Mouse (Mus musculus): ENCODE measurements around the gene Hoxb1. TPM values are rescaled to one million over a fixed set of nuclear protein-coding genes. Genes with fewer than 3 reads are reported as not detected.

Hoxb1 gene
- polyA plus RNA-seq, 1 experiment from 2014 or later, result 0.13 TPM

- Histone ChIP-seq H3K4me2 (ENCODE audit: low read depth, low read length) (no peak overlapping the region), H3K36me3 (ENCODE audit: control insufficient read depth, insufficient read depth, low read length) (no peaks in the 10 kb centered on the region), H3K9me3 (ENCODE audit: control insufficient read depth, low read length) (no peaks in the 10 kb centered on the region), H3K27ac (replicated peaks; ENCODE audit: low read depth, low read length) (no peak overlapping the region), H3K4me3 (ENCODE audit: low read depth, low read length) (no peak overlapping the region), H3K27me3 (replicated peaks; ENCODE audit: control insufficient read depth, insufficient read depth, low read length) (peaks cover 99% of the 10 kb centered on the region), H3K9ac (ENCODE audit: low read depth, low read length) (no peak overlapping the region), H3K4me1 (ENCODE audit: control insufficient read depth, insufficient read depth, low read length) (no peaks in the 10 kb centered on the region)
- DNase-seq (ENCODE audit: low spot score), result no peak
- ATAC-seq (ENCODE audit: low read depth), result no peak
- WGBS, result 20% methylated on average over 7 of the region's 7 CpGs
These were observed 26.3 kb upstream of the Hoxb1 start for GRCm38 (mm10) chr11:96338957-96339855.

- WGBS, result 3% methylated on average over 25 of the region's 36 CpGs
- DNase-seq (ENCODE audit: low spot score) (no peak), ATAC-seq (ENCODE audit: low read depth) (0 out of 2 replicates have a peak, but pooled peaks have one; percentile 13)
- peak overlapping the region; percentile 22; the same call in 1 of the 2 replicates for H3K4me3 ChIP-seq (ENCODE audit: low read depth, low read length)
- no peaks in the 10 kb centered on the region for H3K9me3 ChIP-seq (ENCODE audit: control insufficient read depth, low read length)
- no peaks in the 10 kb centered on the region for H3K36me3 ChIP-seq (ENCODE audit: control insufficient read depth, insufficient read depth, low read length)
- H3K27ac ChIP-seq (replicated peaks; ENCODE audit: low read depth, low read length), result no peak overlapping the region; the same call in 1 of the 2 replicates
- peak overlapping the region; percentile 34; the same call in 1 of the 2 replicates for H3K9ac ChIP-seq (ENCODE audit: low read depth, low read length)
- peak overlapping the region; percentile 43; the same call in 1 of the 2 replicates for H3K4me2 ChIP-seq (ENCODE audit: low read depth, low read length)
- peaks cover 99% of the 10 kb centered on the region for H3K27me3 ChIP-seq (replicated peaks; ENCODE audit: control insufficient read depth, insufficient read depth, low read length)
- H3K4me1 ChIP-seq (ENCODE audit: control insufficient read depth, insufficient read depth, low read length), result no peaks in the 10 kb centered on the region
These were observed 24.7 kb upstream of the Hoxb1 start for GRCm38 (mm10) chr11:96340698-96341365.

GRCm38 (mm10) chr11:96341701-96342575 is 23.6 kb upstream of the Hoxb1 start:
- Histone ChIP-seq H3K27me3 (replicated peaks; ENCODE audit: control insufficient read depth, insufficient read depth, low read length) (peaks cover 99% of the 10 kb centered on the region), H3K4me1 (ENCODE audit: control insufficient read depth, insufficient read depth, low read length) (no peaks in the 10 kb centered on the region), H3K9me3 (ENCODE audit: control insufficient read depth, low read length) (no peaks in the 10 kb centered on the region), H3K9ac (ENCODE audit: low read depth, low read length) (peak overlapping the region; percentile 17; the same call in 1 of the 2 replicates), H3K4me2 (ENCODE audit: low read depth, low read length) (peak overlapping the region; percentile 43), H3K27ac (replicated peaks; ENCODE audit: low read depth, low read length) (no peak overlapping the region; the same call in 1 of the 2 replicates), H3K36me3 (ENCODE audit: control insufficient read depth, insufficient read depth, low read length) (no peaks in the 10 kb centered on the region), H3K4me3 (ENCODE audit: low read depth, low read length) (peak overlapping the region; percentile 16)
- ATAC-seq (ENCODE audit: low read depth) (no peak), DNase-seq (ENCODE audit: low spot score) (no peak)
- WGBS, result 2% methylated on average over 40 of the region's 40 CpGs

- H3K27ac ChIP-seq (replicated peaks; ENCODE audit: low read depth, low read length), result no peak overlapping the region; the same call in 1 of the 2 replicates
- no peak for DNase-seq (ENCODE audit: low spot score)
- peaks cover 97% of the 10 kb centered on the region for H3K27me3 ChIP-seq (replicated peaks; ENCODE audit: control insufficient read depth, insufficient read depth, low read length)
- peak overlapping the region; percentile 16; the same call in 1 of the 2 replicates for H3K4me3 ChIP-seq (ENCODE audit: low read depth, low read length)
- WGBS, result 3% methylated on average over 4 of the region's 4 CpGs
- H3K4me1 ChIP-seq (ENCODE audit: control insufficient read depth, insufficient read depth, low read length), result no peaks in the 10 kb centered on the region
- H3K9ac ChIP-seq (ENCODE audit: low read depth, low read length), result no peak overlapping the region
- H3K36me3 ChIP-seq (ENCODE audit: control insufficient read depth, insufficient read depth, low read length), result no peaks in the 10 kb centered on the region
- H3K9me3 ChIP-seq (ENCODE audit: control insufficient read depth, low read length), result no peaks in the 10 kb centered on the region
- ATAC-seq (ENCODE audit: low read depth), result no peak
- peak overlapping the region; percentile 43; the same call in 1 of the 2 replicates for H3K4me2 ChIP-seq (ENCODE audit: low read depth, low read length)
These were observed 23.0 kb upstream of the Hoxb1 start for GRCm38 (mm10) chr11:96342576-96342930.

- Histone ChIP-seq H3K36me3 (ENCODE audit: control insufficient read depth, insufficient read depth, low read length) (no peaks in the 10 kb centered on the region), H3K27me3 (replicated peaks; ENCODE audit: control insufficient read depth, insufficient read depth, low read length) (peaks cover 96% of the 10 kb centered on the region), H3K4me3 (ENCODE audit: low read depth, low read length) (no peak overlapping the region), H3K4me2 (ENCODE audit: low read depth, low read length) (peak overlapping the region; percentile 18; the same call in 1 of the 2 replicates), H3K4me1 (ENCODE audit: control insufficient read depth, insufficient read depth, low read length) (no peaks in the 10 kb centered on the region), H3K27ac (replicated peaks; ENCODE audit: low read depth, low read length) (no peak overlapping the region; the same call in 1 of the 2 replicates), H3K9me3 (ENCODE audit: control insufficient read depth, low read length) (no peaks in the 10 kb centered on the region), H3K9ac (ENCODE audit: low read depth, low read length) (no peak overlapping the region)
- 18% methylated on average over 2 of the region's 2 CpGs for WGBS
- DNase-seq (ENCODE audit: low spot score) (no peak), ATAC-seq (ENCODE audit: low read depth) (no peak)
These were observed 22.3 kb upstream of the Hoxb1 start for GRCm38 (mm10) chr11:96343206-96343745.

GRCm38 (mm10) chr11:96344061-96344877 is 21.3 kb upstream of the Hoxb1 start:
- H3K9me3 ChIP-seq (ENCODE audit: control insufficient read depth, low read length), result no peaks in the 10 kb centered on the region
- H3K9ac ChIP-seq (ENCODE audit: low read depth, low read length), result peak overlapping the region; percentile 30; the same call in 1 of the 2 replicates
- peak overlapping the region; percentile 18; the same call in 1 of the 2 replicates for H3K4me2 ChIP-seq (ENCODE audit: low read depth, low read length)
- no peak for ATAC-seq (ENCODE audit: low read depth)
- H3K27me3 ChIP-seq (replicated peaks; ENCODE audit: control insufficient read depth, insufficient read depth, low read length), result peaks cover 96% of the 10 kb centered on the region
- no peaks in the 10 kb centered on the region for H3K36me3 ChIP-seq (ENCODE audit: control insufficient read depth, insufficient read depth, low read length)
- H3K4me3 ChIP-seq (ENCODE audit: low read depth, low read length), result no peak overlapping the region
- no peak overlapping the region; the same call in 1 of the 2 replicates for H3K27ac ChIP-seq (replicated peaks; ENCODE audit: low read depth, low read length)
- no peaks in the 10 kb centered on the region for H3K4me1 ChIP-seq (ENCODE audit: control insufficient read depth, insufficient read depth, low read length)
- 4% methylated on average over 27 of the region's 40 CpGs for WGBS
- DNase-seq (ENCODE audit: low spot score), result no peak

- ATAC-seq (ENCODE audit: low read depth) (no peak), DNase-seq (ENCODE audit: low spot score) (no peak)
- Histone ChIP-seq H3K4me2 (ENCODE audit: low read depth, low read length) (no peak overlapping the region; the same call in 1 of the 2 replicates), H3K36me3 (ENCODE audit: control insufficient read depth, insufficient read depth, low read length) (no peaks in the 10 kb centered on the region), H3K27me3 (replicated peaks; ENCODE audit: control insufficient read depth, insufficient read depth, low read length) (peaks cover 96% of the 10 kb centered on the region), H3K27ac (replicated peaks; ENCODE audit: low read depth, low read length) (no peak overlapping the region), H3K9ac (ENCODE audit: low read depth, low read length) (no peak overlapping the region), H3K4me1 (ENCODE audit: control insufficient read depth, insufficient read depth, low read length) (no peaks in the 10 kb centered on the region), H3K4me3 (ENCODE audit: low read depth, low read length) (peak overlapping the region; percentile 24; the same call in 1 of the 2 replicates), H3K9me3 (ENCODE audit: control insufficient read depth, low read length) (no peaks in the 10 kb centered on the region)
- WGBS, result 3% methylated on average over 6 of the region's 6 CpGs
These were observed 20.7 kb upstream of the Hoxb1 start for GRCm38 (mm10) chr11:96344878-96345159.

Measured in embryonic facial prominence, embryonic 14.5 days (tissue).